Mouse (Mus musculus) A20 (cell line): ENCODE results near the gene Depdc1b.

Source experiments
- DNase-seq: peaks from one replicate; pipeline ENCODE4 v3.0.0-alpha.2; 2011; ENCODE audit warnings: low read depth, low spot score

Depdc1b gene

GRCm38 (mm10) chr13:108349624-108350023 is 33.5 kb downstream of the Depdc1b start:
- no peak for DNase-seq

DNA sequence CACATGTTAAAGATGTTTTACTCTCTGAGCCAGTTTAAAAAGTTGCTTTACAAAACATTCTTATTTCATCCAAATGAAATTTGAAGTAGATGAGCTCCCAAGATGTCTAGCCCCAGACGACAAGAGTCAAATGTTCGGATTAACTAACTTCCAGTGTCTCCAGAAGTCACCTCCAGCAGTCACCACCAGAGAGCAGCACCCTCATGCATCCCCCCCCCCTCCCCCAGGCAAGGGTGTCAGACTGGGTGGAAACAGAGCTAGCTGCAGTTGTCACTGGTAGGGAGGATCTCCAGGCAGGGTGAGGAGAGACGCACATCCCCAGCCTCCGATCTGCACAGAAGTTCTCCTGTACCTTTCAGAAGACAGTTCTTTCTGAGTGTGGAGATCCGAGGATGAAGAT is 37.6 kb downstream of the Depdc1b start:
- no peak for DNase-seq

DNA sequence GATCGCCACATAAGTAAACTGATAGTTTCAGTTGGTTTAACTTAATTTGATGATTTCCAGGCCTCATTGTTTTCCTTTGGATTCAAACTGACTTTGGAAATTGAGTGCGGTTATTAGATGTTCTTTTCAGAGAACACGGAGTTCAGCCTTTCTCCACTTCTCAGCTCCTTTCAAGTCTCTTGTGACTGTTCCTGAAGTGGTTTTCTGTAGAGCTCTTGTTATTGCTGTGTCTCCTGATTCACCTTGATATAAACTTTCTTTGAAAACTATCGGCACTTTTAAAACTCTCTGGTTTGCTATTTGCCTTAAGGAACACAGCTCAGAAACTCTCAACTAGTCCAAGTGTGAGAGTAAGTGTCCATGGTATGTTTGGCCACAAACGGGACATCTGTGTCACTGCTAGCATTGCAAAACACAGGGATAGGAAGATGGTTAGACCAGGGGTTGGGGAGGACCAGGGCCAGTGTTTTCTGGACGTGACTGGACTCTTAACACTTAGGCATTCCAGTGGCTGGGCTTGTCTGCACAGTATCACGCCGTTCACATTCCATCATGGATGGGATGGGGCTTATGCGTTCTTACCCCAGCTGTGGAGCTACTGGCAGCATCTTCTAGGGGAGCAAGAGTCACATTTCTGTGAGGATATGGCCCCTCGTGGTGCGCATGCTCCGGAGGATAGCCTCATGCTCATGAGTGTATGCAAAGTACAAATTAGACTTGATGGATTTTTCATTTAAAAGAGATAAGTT is 38.8 kb downstream of the Depdc1b start:
- no peak for DNase-seq

- no peak for DNase-seq
Measured at GRCm38 (mm10) chr13:108357362-108357761, 41.2 kb downstream of the Depdc1b start.

DNA sequence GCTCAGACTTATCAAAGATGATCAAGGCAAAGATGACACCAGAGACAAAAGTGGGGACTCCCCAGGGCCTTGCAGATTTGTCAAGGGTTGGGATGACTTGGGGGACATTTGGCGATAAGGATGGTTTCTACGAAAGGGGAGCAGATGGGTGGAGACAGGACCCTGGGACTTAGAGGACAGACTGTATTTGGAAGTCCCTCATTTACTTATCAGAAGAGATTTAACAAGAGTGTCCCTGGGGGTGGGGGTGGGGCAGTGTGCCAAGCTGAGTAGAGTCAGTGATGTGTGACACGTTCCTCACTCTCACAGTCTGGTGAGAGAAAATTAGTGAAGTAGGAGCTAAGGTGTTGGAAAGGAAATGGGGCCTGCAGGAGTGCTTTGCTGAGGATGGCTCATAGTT is 42.1 kb downstream of the Depdc1b start:
- DNase-seq = no peak

DNA sequence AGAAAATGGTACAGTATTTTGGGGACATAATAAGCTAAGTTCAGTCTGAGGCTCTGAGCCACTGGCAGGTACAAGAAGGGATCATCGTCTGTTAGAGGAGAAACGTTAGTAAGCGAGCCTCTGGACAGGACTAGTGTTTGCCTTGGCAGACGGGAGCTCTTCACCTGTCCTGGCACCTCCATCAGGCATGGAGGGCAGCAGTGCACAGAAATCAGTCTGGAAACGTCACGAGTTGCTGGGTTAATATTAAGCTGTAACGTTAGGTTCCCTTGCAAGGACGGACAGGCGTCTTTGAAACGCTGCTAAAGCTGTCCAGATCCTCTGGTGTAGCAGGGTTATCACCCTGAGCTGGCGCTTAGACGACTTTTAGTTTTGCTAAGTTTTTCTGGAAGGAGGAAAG is 51.4 kb downstream of the Depdc1b start:
- DNase-seq = no peak

DNA sequence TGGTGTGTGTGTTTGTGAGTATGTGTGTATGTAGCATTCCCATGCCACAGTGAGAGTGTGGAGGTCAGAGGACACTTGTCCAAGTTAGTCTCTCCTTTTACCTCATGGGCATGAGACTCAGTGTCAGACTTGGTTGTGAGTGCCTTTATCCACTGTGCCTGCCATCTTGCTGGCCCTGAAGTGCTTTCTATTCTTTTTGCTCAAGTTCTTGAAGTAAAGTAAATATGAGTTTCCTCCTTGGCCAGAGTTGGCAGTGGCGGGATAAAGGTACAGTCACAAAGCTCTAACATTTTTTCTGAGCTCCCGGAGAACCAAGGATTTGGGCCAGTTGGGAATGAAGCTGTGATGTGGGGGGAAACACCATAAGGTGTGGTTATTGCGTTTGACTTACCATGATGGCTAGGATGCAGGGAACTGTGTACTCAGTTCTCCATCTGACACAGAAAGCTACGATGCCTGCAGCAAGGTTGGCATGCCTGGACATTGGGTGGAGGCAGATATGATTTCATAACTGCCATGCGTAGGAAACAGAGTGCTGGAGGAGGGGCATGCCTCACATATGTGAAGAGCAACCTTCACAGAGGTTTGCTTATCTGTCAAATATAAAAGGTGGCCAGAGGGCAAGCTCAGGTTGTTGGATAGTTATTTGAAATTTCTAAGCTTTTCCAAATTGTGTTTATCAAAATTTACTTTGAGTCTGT is 54.3 kb downstream of the Depdc1b start:
- DNase-seq = no peak

DNA sequence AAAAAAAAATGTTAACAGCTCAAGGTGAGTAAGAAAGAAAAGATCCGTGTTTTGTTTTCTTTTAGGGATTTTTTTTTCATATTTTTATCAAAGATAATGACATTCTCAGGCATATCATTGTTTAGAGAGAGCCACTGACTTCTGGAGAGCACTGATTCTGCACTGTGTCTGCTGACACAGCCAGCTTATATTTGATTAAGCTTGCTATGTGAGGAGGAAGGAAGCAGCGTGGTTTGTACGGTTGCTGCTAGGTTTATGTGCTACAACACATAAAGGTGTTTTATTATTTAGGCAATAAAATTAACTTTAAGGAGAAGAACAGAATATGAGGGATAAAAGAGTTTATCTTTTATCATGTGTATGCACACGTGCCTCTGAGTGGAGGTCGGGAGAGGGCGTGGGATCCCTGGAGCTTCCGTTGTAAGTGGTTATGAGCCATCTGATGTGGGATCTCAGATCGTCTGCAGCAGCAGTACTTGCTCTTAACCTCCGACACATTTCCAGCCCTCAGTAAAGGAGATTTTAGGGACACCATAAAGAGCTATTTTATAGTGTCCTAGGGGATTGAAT is 55.3 kb downstream of the Depdc1b start:
- DNase-seq = no peak

GRCm38 (mm10) chr13:108373231-108373630 is 57.1 kb downstream of the Depdc1b start:
- no peak for DNase-seq

GRCm38 (mm10) chr13:108376637-108377036 is 60.5 kb downstream of the Depdc1b start:
- DNase-seq = no peak

DNA sequence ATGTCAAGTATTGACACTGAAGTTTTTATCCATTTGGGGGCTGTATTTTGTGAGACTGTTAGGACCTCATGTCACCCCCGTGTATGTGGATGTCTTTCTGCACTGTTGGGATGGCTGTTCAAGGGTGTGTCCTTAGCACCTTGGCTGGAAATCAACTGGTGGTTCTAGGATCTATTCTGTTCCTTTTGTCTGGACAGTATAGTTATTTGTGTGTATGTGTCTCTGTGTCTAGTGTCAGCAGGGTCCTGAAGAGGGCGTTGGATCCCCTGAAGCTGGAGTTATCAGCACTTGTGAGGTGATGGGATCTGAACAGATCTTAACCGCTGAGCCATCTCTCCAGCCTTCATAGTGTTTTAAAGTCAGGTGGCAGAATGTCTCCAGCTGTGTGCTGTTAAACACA is 65.0 kb downstream of the Depdc1b start:
- DNase-seq = no peak

GRCm38 (mm10) chr13:108383051-108383450 is 66.9 kb downstream of the Depdc1b start:
- DNase-seq = no peak

GRCm38 (mm10) chr13:108386058-108386457 is 69.9 kb downstream of the Depdc1b start:
- no peak for DNase-seq

DNA sequence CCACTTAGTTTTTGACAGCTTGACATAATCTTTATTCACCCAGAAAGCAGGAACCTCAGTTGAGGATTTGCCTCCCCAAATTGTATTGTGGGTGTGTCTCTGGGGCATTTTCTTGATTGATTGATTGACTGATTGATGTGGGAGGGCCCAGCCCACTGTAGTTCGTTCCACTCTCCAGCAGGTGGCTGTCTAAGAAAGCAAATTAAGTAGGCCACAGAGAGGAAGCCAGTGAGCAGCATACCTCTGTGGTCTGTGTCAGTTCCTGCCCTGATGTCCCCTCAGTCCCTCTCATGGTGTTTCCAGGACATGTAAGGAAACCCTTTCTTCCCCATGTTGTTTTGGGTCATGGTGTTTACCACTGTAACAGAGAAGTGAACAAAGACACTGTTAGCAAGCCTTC is 74.4 kb downstream of the Depdc1b start:
- DNase-seq = peak; percentile 57

DNA sequence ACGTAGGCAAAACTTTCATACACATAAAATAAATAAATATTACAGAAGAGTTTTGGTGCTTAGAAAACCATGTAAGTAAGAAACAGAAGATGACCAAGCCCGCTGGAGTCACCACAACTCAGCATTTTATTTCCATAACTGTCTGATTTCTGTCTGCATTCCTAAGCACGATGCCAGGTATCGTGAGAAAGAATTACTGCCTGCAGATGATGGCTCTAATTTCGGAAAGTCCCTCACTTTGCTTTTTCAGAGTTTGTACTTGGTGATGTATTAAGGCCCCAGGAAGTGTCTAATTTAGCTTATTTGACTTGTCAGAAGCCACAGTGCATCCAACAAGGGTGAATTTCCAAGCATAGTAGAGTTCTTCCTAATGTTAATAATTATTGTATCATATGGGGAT is 87.1 kb downstream of the Depdc1b start:
- no peak for DNase-seq

DNA sequence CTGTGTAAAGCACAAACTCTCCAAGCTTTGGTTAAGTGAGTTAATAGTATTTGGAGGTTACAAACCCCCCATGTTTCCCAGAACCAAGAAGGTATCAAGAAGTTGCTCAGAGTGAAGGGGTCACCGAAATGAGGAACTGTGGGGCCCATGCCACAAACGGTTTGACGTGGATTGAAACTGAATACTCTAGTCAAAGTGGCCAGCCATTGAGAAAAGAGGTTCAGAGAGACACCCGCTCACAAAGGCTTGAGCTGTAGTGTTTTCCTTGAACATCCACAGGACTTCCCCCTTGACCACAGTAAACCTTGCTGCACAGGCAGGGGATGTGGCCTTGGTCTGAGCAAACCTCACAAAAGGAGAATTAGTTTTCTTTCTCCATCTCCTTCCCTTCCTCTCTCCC is 88.2 kb downstream of the Depdc1b start:
- DNase-seq = no peak

DNA sequence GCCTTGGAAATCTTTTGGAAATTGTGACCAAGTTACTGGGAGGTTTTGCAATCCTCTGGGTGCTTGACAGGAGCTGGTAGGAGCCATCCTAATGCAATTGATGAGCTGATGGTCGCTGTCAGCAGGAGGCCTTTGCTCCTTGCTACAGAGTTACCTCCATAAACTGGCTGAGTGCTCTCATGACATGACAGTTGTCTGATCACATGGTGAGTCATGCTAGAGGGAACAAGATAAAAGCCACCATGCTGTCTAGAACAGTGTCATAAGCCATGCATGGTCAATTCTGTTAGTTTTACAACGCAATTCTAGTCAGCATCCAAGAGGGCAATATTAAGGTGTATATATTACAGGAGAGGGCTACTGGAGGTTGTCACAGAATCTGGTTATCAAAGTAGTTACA is 99.3 kb downstream of the Depdc1b start:
- no peak for DNase-seq

GRCm38 (mm10) chr13:108418741-108419507 is 102.8 kb downstream of the Depdc1b start:
- DNase-seq = no peak

GRCm38 (mm10) chr13:108426322-108426721 is 110.2 kb downstream of the Depdc1b start:
- no peak for DNase-seq

- no peak for DNase-seq
Measured at GRCm38 (mm10) chr13:108428809-108429208, 112.7 kb downstream of the Depdc1b start.

DNA sequence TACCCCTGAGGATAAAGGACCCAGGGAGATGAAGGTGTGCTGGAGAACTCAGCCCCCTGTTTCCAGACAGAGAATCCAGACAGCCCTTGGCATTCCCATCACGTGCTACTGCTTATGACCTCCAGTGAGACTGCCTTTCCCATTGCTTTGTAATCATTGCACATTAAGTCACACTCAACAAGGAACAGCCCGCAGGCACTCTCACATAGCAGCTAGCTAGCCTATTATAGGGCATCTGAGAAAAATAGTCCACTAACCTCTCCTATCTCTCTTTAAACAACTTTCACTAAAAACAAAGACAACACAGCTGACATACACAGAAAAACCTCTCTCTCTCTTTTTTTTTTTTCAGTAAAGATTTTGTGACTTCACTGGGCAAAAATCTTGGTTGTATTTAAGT is 113.5 kb downstream of the Depdc1b start:
- DNase-seq = no peak

GRCm38 (mm10) chr13:108431776-108432175 is 115.6 kb downstream of the Depdc1b start:
- no peak for DNase-seq
